15 mouse cellular contexts compared by ENCODE assay signal in genomic region chr2:68284391-68284790, GRCm38 (mm10).
DNase-seq lines count a peak whose midpoint lies in the region; ATAC-seq and TF ChIP-seq lines count a peak whose summit lies in the region.
"Had no signal": no experiment of that assay in that cellular context is flagged by ENCODE, and none has a peak within 500 bp of the region (broad histone marks: within the 10 kb centered on the region; RNA-seq: fewer than 3 reads in every experiment).

No protein-coding gene starts in this region.

- no peaks in the 10 kb centered on the region for H3K27me3 ChIP-seq in Patski
- H3K27me3 ChIP-seq: embryonic facial prominence, embryonic 12.5 days had no signal

- 0 out of 2 replicates have a peak, but pooled peaks have one; percentile 32 for ATAC-seq in frontal cortex, adult (ENCODE audit: low TSS enrichment)
- peak; percentile 44 for ATAC-seq in Patski
- no peak for ATAC-seq in CD4-positive, CD25-positive, alpha-beta regulatory T cell, adult 4 months
- no peak for ATAC-seq in megakaryocyte, adult 5-6 weeks (ENCODE audit: poor library complexity, severe bottlenecking)
- ATAC-seq: forebrain, embryonic 14.5 days; inflammation-experienced regulatory T-cells, adult 6 months had no signal

- POLR2A ChIA-PET in Patski (lab: Charles Lee) = interaction anchor here (1.2 kb wide), 1 partner anchor 78 kb away, joined by 3 read pairs; no protein-coding TSS in a partner anchor

- CTCF ChIA-PET in Patski (lab: Charles Lee) = interaction anchor here (1.6 kb wide), 1 partner anchor 11 kb away, joined by 5 read pairs; no protein-coding TSS in a partner anchor

- in situ Hi-C loops in Patski (cut with MboI; ENCODE audit: low pct_unique_long_range_greater_than_20kb) = no loop called here

- no peak for TF ChIP-seq CTCF in Patski (IDR thresholded peaks at IDR 0.05)

- DNase-seq in frontal cortex, adult 2 months (ENCODE audit: extremely low spot score in 1 of 2, low spot score in 1 of 2) = no peak
- DNase-seq in lung, adult 18-20 months = peak; percentile 26 to 48
- no peak for DNase-seq in lung, postnatal 4 days
- no peak for DNase-seq in Patski (ENCODE audit: low read depth, low spot score)
- peak; percentile 47 to 66 for DNase-seq in heart, adult 9 months (ENCODE audit: low spot score in 2 of 2)
- DNase-seq: cerebellum, adult 9-11 months; kidney, postnatal 10 days; retina, postnatal 1 day; thymus, postnatal 14 days had no signal

Comparison
In these comparisons a context has a peak if more than half of its experiments do, and no peak if none do; other contexts are left out.
1. DNase-seq: peak in lung, adult 18-20 months (2 of 2) and heart, adult 9 months (2 of 2); none in frontal cortex, adult 2 months (0 of 2), lung, postnatal 4 days (0 of 2) and Patski (single experiment).
2. ATAC-seq: peak in frontal cortex, adult (single experiment) and Patski (single experiment); none in CD4-positive, CD25-positive, alpha-beta regulatory T cell, adult 4 months (single experiment) and megakaryocyte, adult 5-6 weeks (single experiment).